Mouse (Mus musculus) cerebellum, adult 18-20 months (tissue): ENCODE results near the gene Mycbpap.

Source experiments
- DNase-seq, 2 experiments: peaks; one replicate each; pipeline ENCODE4 v3.0.0; 2021

Mycbpap gene

DNA sequence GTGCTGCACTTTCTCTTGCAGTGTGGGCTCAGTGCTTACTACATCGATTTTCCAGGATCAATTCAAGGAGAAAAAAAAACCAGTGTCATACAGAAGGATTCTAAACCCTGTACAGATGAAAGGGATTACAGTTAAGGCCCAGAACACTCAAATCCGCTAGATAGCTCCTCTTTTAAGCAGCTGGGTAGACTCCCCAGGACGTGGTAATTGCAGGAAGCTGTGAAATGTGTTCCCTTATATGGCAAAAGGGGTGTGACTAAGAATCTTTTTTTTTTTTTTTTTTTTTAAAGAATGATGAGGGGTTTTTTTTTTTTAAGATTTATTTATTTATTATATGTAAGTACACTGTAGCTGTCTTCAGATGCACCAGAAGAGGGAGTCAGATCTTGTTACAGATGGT lies 7.3 kb upstream of the Mycbpap start:
- no peak for DNase-seq

GRCm38 (mm10) chr11:94526171-94526879 lies 4.8 kb upstream of the Mycbpap start:
- no peak for DNase-seq

GRCm38 (mm10) chr11:94513452-94513851 lies 8.1 kb downstream of the Mycbpap start:
- no peak for DNase-seq

DNA sequence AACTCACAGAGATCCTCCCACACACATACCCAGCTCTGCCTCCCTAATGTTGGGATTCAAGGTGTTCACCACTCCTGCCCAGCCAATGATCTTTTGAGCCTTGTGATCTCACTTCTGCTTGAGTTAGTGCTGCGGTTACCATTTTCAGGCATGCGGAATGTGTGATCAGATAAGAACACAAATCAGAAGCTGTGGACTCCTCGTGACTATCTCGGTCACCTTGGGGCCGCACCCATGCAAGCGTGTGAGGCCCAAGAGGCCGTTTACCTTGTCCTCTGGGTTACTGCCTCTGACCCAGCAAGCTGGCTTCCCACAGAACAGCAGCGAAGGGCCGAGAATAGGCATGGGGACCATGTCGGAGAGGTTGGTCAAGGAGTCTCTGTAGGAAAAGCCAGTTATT lies 12.6 kb downstream of the Mycbpap start:
- no peak for DNase-seq

- DNase-seq, result no peak
These were observed 20.1 kb downstream of the Mycbpap start for GRCm38 (mm10) chr11:94501482-94501881.

DNA sequence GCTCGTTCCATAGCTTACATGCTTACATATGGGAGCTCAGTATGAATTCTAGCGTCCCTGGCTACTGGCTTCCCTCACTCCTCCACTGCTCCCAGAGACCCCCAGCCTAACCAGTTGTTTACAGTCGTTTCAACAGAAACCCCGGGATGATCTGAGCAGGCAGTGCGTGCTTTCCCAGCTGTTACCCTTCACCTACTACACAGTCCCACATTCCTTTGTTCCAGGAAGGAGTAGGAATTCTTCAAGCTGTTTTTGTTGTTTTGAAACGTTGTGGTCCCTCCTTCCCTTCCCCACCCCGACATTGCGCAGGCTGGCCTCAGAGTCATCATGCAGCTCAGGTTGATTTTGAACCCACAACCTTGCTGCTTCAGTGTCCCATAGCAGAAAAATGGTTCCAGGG lies 21.2 kb downstream of the Mycbpap start:
- no peak for DNase-seq

- peak; percentile 53 to 70 for DNase-seq
These were observed 21.8 kb downstream of the Mycbpap start, which contains the start of gene Epn3 for GRCm38 (mm10) chr11:94499661-94500152. TSS of gene Epn3 (minus strand) at chr11:94499974.

DNA sequence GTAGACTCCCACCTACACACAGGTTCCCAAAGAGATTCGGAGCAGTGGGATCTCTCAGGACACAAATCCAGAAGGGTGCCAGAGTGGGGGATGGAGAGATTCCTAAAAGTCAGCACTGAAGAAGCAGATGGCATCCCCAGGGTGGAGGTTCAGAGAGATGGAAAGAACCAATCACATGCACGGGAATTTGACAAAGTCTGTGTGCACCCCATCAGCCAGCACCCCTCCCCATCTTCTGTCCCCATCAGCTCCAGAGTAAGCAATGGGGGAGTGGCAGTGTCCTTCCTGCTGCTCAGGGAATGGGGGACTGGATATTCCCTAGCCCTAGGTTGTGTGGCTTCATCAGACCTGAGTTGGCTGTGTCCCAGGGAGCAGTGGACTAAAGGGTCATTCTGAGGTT lies 22.5 kb downstream of the Mycbpap start:
- peak; percentile 77 to 85 for DNase-seq

DNA sequence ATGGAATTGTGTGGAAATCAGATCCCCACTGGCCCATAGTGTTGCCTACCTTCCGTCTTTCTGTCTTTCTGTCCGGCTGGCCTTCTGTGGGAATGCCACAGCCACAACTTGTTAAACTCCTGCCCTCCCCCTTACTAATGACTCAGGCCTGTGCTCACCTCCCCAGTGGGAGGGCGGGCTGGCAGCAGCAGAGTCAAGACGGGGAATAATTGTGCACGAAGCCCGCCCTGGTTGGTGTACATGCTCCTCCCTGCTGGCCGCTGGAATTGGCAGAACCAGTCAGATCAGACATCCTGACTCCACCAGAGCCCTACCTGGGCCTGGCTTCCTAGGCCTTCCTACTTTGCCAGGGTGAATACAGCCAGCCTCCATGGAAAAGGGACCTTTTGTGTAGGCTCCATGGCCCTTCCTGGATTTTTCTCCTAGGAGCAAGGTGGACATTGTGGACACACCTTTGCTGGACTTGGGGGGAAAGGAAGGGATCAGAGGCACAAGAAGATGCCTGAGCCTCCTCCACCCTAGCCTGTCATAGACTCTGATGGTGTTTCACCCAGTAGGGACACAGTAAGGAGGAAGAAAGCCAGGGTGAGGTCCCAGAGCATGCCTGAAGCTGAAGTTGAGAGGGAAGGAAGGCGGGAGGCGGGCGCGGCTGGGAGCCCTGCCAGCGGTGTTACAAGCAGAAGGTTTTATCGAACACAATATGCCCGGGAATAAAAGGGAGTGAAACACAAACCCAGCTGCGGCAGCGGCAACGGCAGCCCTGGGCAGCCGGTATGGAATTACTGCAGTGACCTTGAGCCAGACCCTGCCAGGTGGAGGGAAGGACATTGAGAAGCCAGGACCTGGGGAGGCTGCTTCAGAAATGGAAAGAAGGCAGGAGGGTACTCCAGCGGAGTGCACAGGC lies 23.2 kb downstream of the Mycbpap start:
- DNase-seq, result peak; percentile 73 to 79

DNA sequence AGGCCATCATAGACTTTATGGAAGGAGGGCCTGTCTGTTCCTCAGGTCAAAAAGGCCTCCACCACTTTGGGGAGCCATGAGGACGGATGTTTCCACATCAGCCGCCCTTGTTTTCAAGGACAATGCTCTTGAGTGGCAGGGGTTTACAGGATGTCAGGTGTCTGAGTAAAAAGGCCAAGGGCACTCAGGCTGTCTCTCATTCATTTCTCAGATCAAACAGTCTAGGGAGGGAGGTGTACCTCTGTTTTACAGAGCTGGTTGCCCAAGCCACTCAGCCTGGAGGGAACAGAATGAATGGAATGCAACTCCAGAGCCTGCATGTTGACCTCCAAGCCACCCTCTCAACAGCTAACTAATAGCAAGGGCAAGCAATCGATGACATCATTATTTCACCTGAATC lies 26.1 kb downstream of the Mycbpap start:
- no peak for DNase-seq

- no peak for DNase-seq
These were observed 29.8 kb downstream of the Mycbpap start for GRCm38 (mm10) chr11:94491749-94492099.

DNA sequence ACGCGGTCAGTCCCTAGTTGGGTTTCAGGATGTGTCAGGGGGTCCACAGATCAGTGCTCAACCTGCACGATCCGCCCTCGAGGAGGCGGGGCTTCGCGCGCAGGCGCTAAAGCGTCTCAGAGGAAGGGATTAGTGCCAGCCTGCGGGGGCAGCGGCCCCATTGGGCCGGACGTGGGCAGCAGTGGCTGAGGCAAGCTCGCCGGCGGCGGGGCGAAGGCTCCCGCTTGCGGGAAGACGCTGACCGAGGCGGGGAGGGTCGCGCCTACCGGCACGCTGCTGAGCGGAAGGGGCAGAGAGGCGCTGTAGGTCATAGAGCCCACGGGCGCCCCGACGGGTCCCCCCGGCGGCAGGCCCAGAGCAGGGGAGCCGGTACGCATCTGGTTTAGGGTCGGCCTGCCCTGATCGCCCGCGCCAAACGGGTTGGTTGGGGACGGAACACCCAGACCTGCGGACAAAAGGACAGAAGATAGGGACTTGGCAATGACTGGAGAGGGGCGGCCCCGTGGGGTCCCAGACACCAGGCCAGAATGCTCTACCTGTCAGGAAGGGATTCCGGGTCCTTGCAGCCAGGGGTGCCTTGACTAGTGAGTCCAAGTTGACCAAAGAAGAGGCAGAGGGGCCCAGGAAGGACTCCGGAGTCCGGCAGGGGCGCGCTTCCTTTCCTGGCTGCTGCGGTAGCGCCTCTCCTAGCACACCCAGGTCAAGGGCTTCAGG lies 30.4 kb downstream of the Mycbpap start:
- DNase-seq, result no peak

- DNase-seq, result no peak
These were observed 31.8 kb downstream of the Mycbpap start for GRCm38 (mm10) chr11:94489745-94490144.

GRCm38 (mm10) chr11:94488767-94489533 lies 32.6 kb downstream of the Mycbpap start:
- DNase-seq, result no peak

GRCm38 (mm10) chr11:94486001-94486400 lies 35.5 kb downstream of the Mycbpap start, which contains the start of gene Spata20:
TSS of gene Spata20 (minus strand) at chr11:94486179.
- DNase-seq, result peak; percentile 82 to 97

GRCm38 (mm10) chr11:94485223-94485622 lies 36.3 kb downstream of the Mycbpap start:
- no peak for DNase-seq

GRCm38 (mm10) chr11:94484636-94485035 lies 36.9 kb downstream of the Mycbpap start:
- no peak for DNase-seq

GRCm38 (mm10) chr11:94483921-94484320 lies 37.6 kb downstream of the Mycbpap start:
- DNase-seq, result peak; percentile 39 to 57

DNA sequence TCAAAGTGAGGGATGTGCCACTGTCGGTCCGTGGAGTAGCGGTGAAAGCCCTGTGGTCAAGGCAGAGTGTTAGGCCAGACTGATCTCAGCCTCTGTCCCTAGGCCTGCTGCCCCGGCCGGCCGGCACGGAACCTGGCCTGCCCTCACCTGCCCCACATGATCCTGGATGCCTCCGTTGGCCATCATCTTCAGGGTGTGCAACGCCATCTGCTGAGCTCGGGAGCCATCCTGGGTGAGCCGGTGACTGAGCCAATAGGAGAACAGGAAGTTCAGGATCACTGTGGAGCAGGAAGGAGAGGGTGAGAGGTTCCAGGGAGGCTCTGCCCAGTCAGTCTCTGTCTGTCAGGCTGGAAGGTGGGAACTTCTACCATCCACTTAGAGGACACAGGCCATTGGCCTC lies 38.1 kb downstream of the Mycbpap start:
- peak; percentile 80 to 86 for DNase-seq

DNA sequence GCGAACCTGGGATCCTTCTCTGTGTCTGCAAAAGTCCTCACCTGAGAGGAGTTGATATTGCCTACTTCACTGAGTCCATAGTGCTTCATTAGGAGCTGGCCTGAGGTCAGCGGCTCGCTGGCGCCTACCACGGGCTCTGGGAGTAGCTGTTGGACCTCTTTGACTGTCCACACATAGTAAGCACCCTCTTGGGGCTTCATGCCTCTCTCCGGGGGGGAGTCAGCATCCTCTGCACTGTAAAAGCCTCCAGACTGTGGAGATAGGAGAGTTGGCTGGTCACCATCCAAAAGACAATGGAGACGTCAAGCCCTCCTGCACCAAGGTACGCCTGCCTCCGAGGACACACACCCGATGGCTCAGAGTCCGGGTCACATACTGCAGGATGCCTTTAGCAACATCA lies 38.8 kb downstream of the Mycbpap start:
- DNase-seq, result peak in 1 of 2 experiments; percentile 34

- DNase-seq, result no peak
These were observed 39.6 kb downstream of the Mycbpap start for GRCm38 (mm10) chr11:94481963-94482362.

DNA sequence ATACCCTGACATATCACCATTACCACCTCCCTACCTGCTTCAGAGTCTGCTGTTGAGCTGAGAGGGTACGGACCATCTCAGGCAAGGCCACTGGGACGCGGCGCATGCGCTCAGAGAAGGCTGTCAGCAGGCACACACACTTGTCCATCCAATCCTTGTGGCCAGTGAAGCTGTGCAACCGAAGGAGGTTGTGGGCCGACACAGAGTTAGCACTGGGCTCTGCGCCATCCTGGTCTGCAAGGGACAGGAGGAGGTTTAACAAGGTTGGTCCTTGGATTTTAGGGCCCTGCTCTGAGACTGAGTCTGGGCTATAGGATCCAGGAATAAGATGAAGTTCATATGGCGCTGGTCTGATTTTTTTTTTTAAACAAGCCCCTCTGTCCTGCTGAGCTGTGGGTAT lies 41.2 kb downstream of the Mycbpap start:
- DNase-seq, result no peak
